Mouse (Mus musculus) limb, embryonic 13.5 days (tissue): ENCODE data around the gene Gm20388. TPM values are rescaled to one million over a fixed set of nuclear protein-coding genes. Genes with fewer than 3 reads are reported as not detected.

Source experiments
- ATAC-seq: fragments of 200-750 bp; cut with Nextera tagmentation; 2 replicates; pipeline ENCODE4 v1.8.0; 2017; ENCODE audit warnings: low read depth, moderate number of reproducible peaks, moderate TSS enrichment; ENCODE audit not compliant: low FRiP score
- H3K27ac ChIP-seq: fragments of 300-500 bp; sonication (generic); 2 replicates; pipeline ENCODE4 v1.5.1; 2015; ENCODE audit warnings: inconsistent platforms, mild to moderate bottlenecking, moderate library complexity
- H3K27me3 ChIP-seq: fragments of 300-500 bp; sonication (generic); 2 replicates; pipeline ENCODE4 v1.6.1; 2015; ENCODE audit warnings: mild to moderate bottlenecking, inconsistent platforms
- H3K36me3 ChIP-seq: fragments of 300-500 bp; sonication (generic); 2 replicates; pipeline ENCODE4 v1.6.1; 2015; ENCODE audit warnings: inconsistent platforms, mild to moderate bottlenecking, moderate library complexity
- H3K4me1 ChIP-seq: fragments of 300-500 bp; sonication (generic); 2 replicates; pipeline ENCODE4 v1.6.1; 2015; ENCODE audit warnings: inconsistent platforms
- H3K4me2 ChIP-seq: fragments of 300-500 bp; sonication (generic); replicated peaks from 2 replicates; pipeline ENCODE4 v1.6.1; 2015; ENCODE audit warnings: inconsistent platforms, mild to moderate bottlenecking, moderate library complexity
- H3K4me3 ChIP-seq: fragments of 300-500 bp; sonication (generic); 2 replicates; pipeline ENCODE4 v1.5.1; 2015; ENCODE audit warnings: moderate library complexity, mild to moderate bottlenecking, inconsistent platforms
- H3K9ac ChIP-seq: fragments of 300-500 bp; sonication (generic); 2 replicates; pipeline ENCODE4 v1.6.1; 2015; ENCODE audit warnings: mild to moderate bottlenecking, inconsistent platforms
- H3K9me3 ChIP-seq: fragments of 300-500 bp; sonication (generic); 2 replicates; pipeline ENCODE4 v1.6.1; 2016; ENCODE audit warnings: inconsistent platforms
- WGBS: fragments of 180-500 bp; shearing (Covaris S2); methylation state at CpG from one replicate; pipeline ENCODE4 v1.1.7; 2015; 5-methylcytosine and 5-hydroxymethylcytosine counted together
- polyA plus RNA-seq: library from polyadenylated mRNA; unstranded; fragments of >200 nt; fragmentation: Nextera tagmentation; extraction: Ambion mirVana; gene quantifications from 2 replicates; pipeline ENCODE4 v1.2.1, GENCODE M21; 2015

The Gm20388 gene
- polyA plus RNA-seq, 1 experiment from 2014 or later = 7.1 TPM

DNA sequence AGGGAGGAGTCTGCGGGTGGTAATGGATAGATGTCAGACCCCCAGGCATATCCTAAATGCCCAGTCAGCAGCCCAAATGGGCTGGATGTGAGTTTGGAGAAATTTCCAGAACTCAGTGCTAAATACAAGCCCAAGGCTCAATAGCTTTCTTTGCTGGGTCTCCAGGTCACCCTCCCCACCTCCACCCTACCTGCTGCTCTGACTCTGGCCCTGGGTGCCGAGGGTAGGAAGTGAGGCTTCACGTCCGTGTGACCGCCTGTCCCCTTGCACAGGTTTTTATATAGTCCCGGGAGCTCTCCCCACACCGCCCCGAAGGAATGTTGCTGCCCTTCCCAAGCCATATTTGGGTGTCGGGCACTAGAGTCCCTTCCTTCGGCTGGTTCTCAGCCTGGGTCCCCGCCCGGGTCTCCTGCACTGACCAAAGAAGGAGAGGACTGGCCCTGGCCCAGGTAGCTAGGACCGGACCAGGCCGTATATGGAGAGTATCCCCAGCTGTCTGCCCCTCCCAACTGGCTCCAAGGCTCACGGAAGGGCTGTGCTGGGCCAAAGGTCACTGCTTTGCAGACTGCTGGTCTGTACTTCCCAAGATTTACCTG, 3984.0 kb downstream of the Gm20388 start, which contains the start of gene Acta1:
TSS of gene Acta1 (minus strand) at position 250 of the 596 bp plus-strand sequence.
- H3K9me3 ChIP-seq = no peaks in the 10 kb centered on the region
- ATAC-seq = peak; percentile 22; the same call in 1 of the 2 replicates
- peaks cover 11% of the 10 kb centered on the region for H3K36me3 ChIP-seq
- H3K4me2 ChIP-seq = no peak within 1 kb of the TSS
- H3K4me1 ChIP-seq = peaks cover 16% of the 10 kb centered on the region
- H3K27ac ChIP-seq = no peak within 1 kb of the TSS
- peak within 1 kb of the TSS; percentile 7 for H3K4me3 ChIP-seq
- H3K27me3 ChIP-seq = peaks cover 80% of the 10 kb centered on the region
- H3K9ac ChIP-seq = no peak within 1 kb of the TSS
- WGBS = 18% methylated on average over 15 of the region's 15 CpGs

DNA sequence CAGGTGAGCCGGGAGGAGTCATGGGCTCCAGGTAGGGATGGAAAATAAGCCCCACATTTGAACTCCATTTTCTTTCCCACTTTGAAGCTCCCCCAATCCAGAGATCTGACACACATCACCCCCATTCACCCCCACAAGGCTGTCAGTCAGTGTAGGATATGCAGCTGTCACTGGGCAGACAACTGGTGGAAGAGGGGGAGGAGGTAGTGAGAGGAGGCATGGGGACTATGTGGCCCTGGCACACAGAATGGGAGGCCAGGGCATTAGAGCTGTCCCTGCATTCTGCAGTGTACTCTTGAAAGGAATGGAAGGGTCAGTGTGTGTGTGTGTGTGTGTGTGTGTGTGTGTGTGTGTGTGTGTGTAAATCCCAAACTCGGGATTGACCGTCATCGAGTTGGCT, 3984.6 kb downstream of the Gm20388 start:
- peak; percentile 53; the same call in 1 of the 2 replicates for ATAC-seq
- 66% methylated on average over 4 of the region's 4 CpGs for WGBS

DNA sequence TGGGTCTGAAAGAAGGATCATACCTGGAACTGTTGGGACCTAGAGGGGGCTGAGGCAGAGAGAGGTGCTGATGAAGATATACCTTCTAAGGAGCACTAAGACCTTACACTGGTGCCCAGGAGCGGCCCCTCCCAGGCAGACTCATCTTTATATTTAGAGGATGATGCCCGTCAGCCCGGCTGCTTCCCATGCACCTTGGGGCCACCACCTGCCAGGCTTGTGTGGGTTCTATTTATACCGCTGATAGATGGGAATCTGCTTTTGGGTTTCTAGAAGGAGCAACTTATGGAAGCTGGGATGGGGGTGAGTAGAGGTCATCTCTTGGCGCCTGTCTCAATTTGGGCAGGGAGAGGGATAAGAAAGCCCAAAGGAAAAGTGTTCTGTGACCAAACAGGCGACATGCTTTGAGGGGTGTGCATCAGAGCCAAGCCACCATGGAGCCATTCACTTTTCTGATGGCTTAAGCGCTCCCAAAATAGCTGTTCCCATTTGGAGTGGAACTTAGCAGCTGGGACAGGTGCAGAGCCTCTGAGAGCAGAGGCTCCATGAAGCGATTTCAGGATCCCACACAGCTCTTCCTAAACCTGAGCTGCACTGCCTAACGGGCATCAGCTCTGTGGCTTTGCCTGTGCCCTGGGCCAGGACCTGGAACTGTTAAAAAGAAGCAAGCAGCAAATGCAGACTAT, 3985.2 kb downstream of the Gm20388 start:
- Histone ChIP-seq H3K9ac (no peak overlapping the region), H3K9me3 (no peaks in the 10 kb centered on the region), H3K4me2 (no peak overlapping the region), H3K36me3 (peaks cover 21% of the 10 kb centered on the region), H3K4me3 (no peak overlapping the region), H3K27me3 (peaks cover 69% of the 10 kb centered on the region), H3K27ac (no peak overlapping the region), H3K4me1 (peaks cover 16% of the 10 kb centered on the region)
- no peak for ATAC-seq
- 73% methylated on average over 9 of the region's 9 CpGs for WGBS

More for the DNA sequence above, 3984.6 kb downstream of the Gm20388 start:
- Histone ChIP-seq H3K4me2 (no peak overlapping the region), H3K9ac (no peak overlapping the region), H3K9me3 (no peaks in the 10 kb centered on the region), H3K27ac (no peak overlapping the region), H3K4me3 (no peak overlapping the region), H3K36me3 (peaks cover 15% of the 10 kb centered on the region), H3K4me1 (peaks cover 16% of the 10 kb centered on the region), H3K27me3 (peaks cover 75% of the 10 kb centered on the region)

DNA sequence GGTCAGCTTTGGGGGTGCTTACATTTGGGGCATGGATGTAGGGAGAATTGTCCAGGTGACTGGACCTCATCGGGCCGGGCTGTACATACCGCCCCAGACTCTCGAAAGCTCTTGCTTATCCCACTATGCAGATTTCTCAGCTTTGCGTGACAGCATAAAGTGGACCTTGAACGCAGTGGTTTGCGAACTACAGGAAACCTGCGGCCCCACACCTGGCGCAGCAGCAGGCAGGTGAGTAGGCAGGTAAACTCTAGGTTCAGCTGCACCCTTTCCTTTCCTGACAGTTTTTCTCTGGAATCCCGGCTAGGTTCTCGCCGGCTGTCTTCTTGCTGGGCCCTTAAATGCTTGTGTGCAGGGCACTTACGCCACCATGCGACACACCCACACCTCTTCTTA, 3985.7 kb downstream of the Gm20388 start:
- H3K27me3 ChIP-seq = peaks cover 64% of the 10 kb centered on the region

DNA sequence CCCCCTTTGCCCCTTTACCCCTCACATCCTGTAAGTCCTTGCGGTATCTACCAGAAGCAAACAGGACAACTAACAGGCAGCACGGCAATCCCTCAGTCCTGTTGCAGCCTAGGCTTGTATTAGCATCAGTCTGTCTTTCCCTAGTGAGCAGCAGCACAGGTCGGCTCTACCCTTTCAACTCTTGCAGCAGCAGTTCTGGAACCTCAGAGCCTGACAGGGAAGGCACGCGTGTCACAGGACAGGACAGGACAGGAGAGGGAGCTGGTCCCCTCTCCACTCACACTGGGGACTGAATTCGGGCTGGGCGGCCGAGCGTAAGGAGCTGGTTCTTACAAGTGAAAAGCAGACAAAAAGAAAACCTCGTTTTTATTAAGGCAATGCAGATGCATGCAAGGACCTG, 3986.1 kb downstream of the Gm20388 start:
- Histone ChIP-seq H3K9me3 (no peaks in the 10 kb centered on the region), H3K27me3 (peaks cover 60% of the 10 kb centered on the region), H3K4me1 (peaks cover 12% of the 10 kb centered on the region), H3K4me2 (no peak overlapping the region), H3K27ac (no peak overlapping the region), H3K36me3 (peaks cover 30% of the 10 kb centered on the region), H3K9ac (no peak overlapping the region), H3K4me3 (no peak overlapping the region)
- ATAC-seq = no peak
- 57% methylated on average over 10 of the region's 10 CpGs for WGBS

More for the DNA sequence above, 3985.7 kb downstream of the Gm20388 start:
- Histone ChIP-seq H3K36me3 (peaks cover 26% of the 10 kb centered on the region), H3K4me3 (no peak overlapping the region), H3K4me2 (no peak overlapping the region), H3K9ac (0 out of 2 replicates have a peak overlapping the region, but pooled peaks have one; percentile 13), H3K9me3 (no peaks in the 10 kb centered on the region), H3K27ac (no peak overlapping the region), H3K4me1 (peaks cover 16% of the 10 kb centered on the region)
- ATAC-seq = no peak
- WGBS = 59% methylated on average over 14 of the region's 14 CpGs

DNA sequence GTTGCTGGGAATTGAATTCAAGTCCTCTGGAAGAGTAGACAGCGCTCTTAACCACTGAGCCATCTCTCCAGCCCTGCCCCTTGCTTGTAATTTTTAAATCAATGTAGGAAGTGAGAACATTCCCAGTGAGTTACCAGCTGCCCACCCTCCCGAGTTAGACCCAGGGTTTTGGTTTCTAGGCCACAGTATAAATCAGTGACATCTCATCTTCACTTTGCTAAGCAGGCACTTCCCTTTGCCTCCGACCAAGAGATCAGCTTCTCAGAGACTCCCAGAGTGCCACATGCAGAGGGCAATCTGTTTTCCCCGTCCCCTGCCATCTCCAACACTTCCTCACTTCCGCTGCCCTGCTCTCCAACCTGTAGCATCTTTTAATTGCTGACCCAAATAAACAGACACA, 3987.9 kb downstream of the Gm20388 start:
- Histone ChIP-seq H3K27ac (no peak overlapping the region), H3K4me3 (no peak overlapping the region), H3K9ac (no peak overlapping the region), H3K36me3 (peaks cover 48% of the 10 kb centered on the region), H3K9me3 (no peaks in the 10 kb centered on the region), H3K4me2 (no peak overlapping the region), H3K4me1 (no peaks in the 10 kb centered on the region), H3K27me3 (peaks cover 42% of the 10 kb centered on the region)
- ATAC-seq = no peak
- 84% methylated on average over 5 of the region's 5 CpGs for WGBS

DNA sequence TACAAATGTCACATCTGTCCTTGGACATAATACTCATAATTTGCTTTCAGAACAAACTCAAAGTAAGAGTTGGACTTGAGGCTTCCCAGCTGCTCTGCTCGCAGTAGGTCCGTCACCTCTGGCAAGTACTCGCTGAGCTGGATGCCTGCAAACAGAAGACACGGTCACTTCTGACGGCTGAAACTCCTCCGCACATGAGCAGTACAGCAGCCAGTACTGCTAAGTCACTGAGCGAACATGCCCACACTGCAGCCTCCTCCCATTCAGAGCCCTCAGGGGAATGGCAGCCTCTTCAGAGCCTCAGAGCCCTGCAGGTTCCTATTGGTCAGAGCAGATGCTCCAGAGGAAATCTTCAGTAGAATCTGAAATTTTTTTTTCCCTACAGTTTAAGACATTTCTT, 3988.7 kb downstream of the Gm20388 start:
- Histone ChIP-seq H3K27me3 (peaks cover 34% of the 10 kb centered on the region), H3K4me3 (no peak overlapping the region), H3K36me3 (peaks cover 56% of the 10 kb centered on the region), H3K9ac (no peak overlapping the region), H3K4me2 (no peak overlapping the region), H3K4me1 (no peaks in the 10 kb centered on the region), H3K27ac (no peak overlapping the region), H3K9me3 (no peaks in the 10 kb centered on the region)
- WGBS = 89% methylated on average over 7 of the region's 7 CpGs
- ATAC-seq = no peak

DNA sequence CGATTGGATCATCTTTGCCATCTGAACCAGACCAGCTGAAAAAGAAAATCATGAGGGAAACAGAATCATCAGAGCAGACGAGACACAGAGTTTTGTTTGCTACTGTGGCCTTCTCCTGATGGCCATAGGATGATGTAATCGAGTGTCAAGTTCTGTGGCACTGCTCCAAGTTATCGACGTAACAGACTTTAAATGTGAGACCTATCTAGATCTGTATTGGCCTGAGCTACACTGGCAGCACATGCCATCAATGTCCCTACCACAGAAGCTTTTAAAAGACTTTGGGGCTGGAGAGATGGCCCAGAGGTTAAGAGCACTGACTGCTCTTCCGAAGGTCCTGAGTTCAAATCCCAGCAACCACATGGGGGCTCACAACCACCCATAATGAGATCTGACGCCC, 3992.0 kb downstream of the Gm20388 start:
- Histone ChIP-seq H3K4me1 (no peaks in the 10 kb centered on the region), H3K4me2 (no peak overlapping the region), H3K36me3 (peaks cover 83% of the 10 kb centered on the region), H3K27ac (no peak overlapping the region), H3K4me3 (no peak overlapping the region), H3K9me3 (no peaks in the 10 kb centered on the region), H3K27me3 (peaks cover 1% of the 10 kb centered on the region; the same call in 1 of the 2 replicates), H3K9ac (no peak overlapping the region)
- WGBS = 86% methylated on average over 7 of the region's 7 CpGs
- ATAC-seq = no peak

DNA sequence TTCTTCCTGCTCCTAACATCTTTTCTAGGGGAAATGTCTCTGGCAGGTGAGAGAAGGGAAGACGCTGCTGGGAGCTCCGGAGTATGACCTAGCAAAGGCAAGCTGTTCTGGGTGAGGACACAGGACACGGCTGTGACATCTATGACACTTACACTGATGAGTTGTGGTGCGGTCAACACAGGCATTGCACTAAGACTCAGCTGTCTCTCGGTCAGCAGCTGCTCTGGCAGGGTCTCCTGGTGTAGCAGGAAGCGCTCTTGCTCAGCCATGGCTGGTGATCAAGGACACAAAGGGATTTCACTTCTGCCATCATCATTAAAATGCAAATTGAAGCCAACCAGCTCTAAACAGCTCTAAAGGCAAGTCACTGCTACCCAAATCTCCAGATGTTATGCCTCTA, 3997.0 kb downstream of the Gm20388 start:
- Histone ChIP-seq H3K9me3 (no peaks in the 10 kb centered on the region), H3K27ac (no peak overlapping the region), H3K4me3 (no peak overlapping the region), H3K4me2 (no peak overlapping the region), H3K9ac (no peak overlapping the region), H3K27me3 (no peaks in the 10 kb centered on the region), H3K36me3 (peaks cover 91% of the 10 kb centered on the region), H3K4me1 (no peaks in the 10 kb centered on the region)
- ATAC-seq = no peak
- 91% methylated on average over 6 of the region's 6 CpGs for WGBS

DNA sequence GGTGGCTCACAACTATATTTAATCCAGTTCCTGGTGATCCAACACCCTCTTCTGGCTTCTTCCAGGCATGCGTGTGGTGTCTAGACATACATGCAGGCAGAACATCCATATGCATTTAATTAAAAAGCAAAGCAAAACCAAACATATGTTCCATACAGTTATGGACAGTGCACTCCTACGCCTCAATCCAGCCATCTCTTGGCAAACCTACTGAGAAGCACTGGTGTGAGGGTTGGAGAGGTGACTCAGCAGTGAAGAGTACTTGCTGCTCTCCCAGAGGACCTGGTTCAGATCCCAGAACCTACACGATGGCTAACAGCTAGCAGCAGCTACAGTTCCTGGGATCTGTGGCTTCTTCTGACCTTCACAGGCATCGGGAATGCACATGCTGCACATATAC, 4001.6 kb downstream of the Gm20388 start:
- H3K4me3 ChIP-seq = no peak overlapping the region
- H3K4me1 ChIP-seq = no peaks in the 10 kb centered on the region
- no peak overlapping the region for H3K27ac ChIP-seq
- H3K4me2 ChIP-seq = no peak overlapping the region
- peaks cover 95% of the 10 kb centered on the region for H3K36me3 ChIP-seq
- WGBS = 83% methylated on average over 4 of the region's 4 CpGs
- no peaks in the 10 kb centered on the region for H3K27me3 ChIP-seq
- ATAC-seq = no peak
- H3K9me3 ChIP-seq = no peaks in the 10 kb centered on the region
- H3K9ac ChIP-seq = no peak overlapping the region

DNA sequence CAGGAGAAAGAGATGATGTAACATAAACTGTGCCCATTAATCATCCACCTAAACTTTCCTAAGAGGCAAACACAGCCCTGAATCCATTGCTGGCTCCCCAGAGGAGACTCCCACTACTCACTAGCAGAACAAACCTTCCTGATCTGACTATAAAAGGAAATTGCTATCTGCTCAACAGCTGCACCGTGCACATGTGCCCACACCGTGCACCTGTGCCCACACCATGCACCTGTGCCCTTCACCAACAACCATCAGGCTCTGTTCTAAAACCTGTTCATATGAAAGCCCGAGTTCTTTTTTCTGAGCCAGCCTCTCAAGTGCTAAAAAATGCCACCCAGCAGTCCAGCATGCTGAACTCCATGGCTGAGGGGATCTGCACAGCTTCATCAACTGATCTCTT, 4004.0 kb downstream of the Gm20388 start:
- H3K4me3 ChIP-seq = no peak overlapping the region
- WGBS = 96% methylated on average over 3 of the region's 3 CpGs

DNA sequence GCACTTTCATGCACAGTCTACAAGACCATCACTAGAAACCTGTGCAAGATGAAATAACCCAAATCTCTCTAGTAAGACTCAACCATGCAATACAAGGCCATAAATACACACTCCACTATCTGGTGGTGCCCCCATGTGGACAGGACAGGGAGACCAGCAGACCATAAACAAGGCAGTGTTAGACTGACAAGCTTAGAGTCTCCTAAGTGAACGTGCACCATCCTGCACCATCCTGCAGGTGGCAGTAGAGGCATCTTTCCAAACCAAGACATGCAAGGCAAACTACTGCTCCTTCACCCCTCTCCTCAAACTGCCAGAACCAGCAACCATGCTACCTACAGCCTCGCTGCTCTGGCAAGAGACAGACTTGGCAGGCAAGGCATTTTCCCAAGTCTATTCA, 4014.1 kb downstream of the Gm20388 start:
- Histone ChIP-seq H3K9me3 (no peaks in the 10 kb centered on the region), H3K9ac (no peak overlapping the region), H3K36me3 (peaks cover 88% of the 10 kb centered on the region), H3K27me3 (no peaks in the 10 kb centered on the region), H3K27ac (no peak overlapping the region), H3K4me1 (no peaks in the 10 kb centered on the region), H3K4me3 (no peak overlapping the region), H3K4me2 (no peak overlapping the region)
- ATAC-seq = 0 out of 2 replicates have a peak, but pooled peaks have one; percentile 54
- WGBS = 16% methylated on average over 2 of the region's 2 CpGs

More for the DNA sequence above, 4004.0 kb downstream of the Gm20388 start:
- Histone ChIP-seq H3K9ac (no peak overlapping the region), H3K36me3 (peaks cover 94% of the 10 kb centered on the region), H3K27ac (no peak overlapping the region), H3K4me2 (no peak overlapping the region), H3K27me3 (no peaks in the 10 kb centered on the region), H3K9me3 (no peaks in the 10 kb centered on the region), H3K4me1 (no peaks in the 10 kb centered on the region)
- ATAC-seq = no peak
